Mouse (Mus musculus): Measurements from ENCODE around the gene Ptrh2. TPM values are rescaled to one million over a fixed set of nuclear protein-coding genes. Genes with fewer than 3 reads are reported as not detected.

Gene Ptrh2
- total RNA-seq, 1 experiment, result 16.6 TPM

DNA sequence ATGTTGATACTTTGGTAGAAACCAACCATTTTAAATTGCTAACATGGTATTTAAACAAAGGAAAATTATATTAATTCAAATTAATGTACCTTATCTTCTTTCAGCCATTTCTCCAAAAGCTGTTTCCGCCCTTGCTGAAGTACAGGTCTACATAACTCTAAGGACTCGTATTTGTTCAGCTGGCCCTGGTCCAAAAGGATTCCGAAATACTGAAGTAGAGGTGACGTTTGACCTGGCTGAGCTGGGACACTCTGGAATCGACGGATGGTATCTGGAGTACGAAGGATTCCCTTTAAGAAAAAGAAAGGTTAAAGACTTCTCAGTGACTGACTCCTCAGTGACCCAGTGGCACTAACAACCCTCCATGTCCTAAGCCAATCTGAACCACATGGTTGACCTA, 41.2 kb downstream of the Ptrh2 start:
- H3K4me3 ChIP-seq (ENCODE audit: insufficient read depth in 1 of 2, low read depth in 1 of 2, low read length in 2 of 2, poor library complexity in 1 of 2, severe bottlenecking in 1 of 2), result no peak overlapping the region
- H3K9me3 ChIP-seq (ENCODE audit: control insufficient read depth, insufficient read depth, low read depth, low read length), result no peaks in the 10 kb centered on the region
- in situ Hi-C loops (cut with MboI; ENCODE audit: low sequenced_read_pairs in 2 of 2, unreplicated experiment in 2 of 2), result no loop called here
- H3K36me3 ChIP-seq (ENCODE audit: control insufficient read depth, insufficient read depth, low read length, poor library complexity, severe bottlenecking), result peaks cover 13% of the 10 kb centered on the region
- H3K9ac ChIP-seq (ENCODE audit: insufficient read depth, low read depth, low read length, poor library complexity, severe bottlenecking), result no peak overlapping the region
- DNase-seq (ENCODE audit: low read depth, low spot score), result no peak
- no peaks in the 10 kb centered on the region for H3K4me1 ChIP-seq (ENCODE audit: control insufficient read depth in 2 of 2, insufficient read depth in 2 of 2, low read length in 2 of 2, poor library complexity in 1 of 2)
- no peak overlapping the region for H3K27ac ChIP-seq (ENCODE audit: insufficient read depth, low read depth, low read length, poor library complexity, severe bottlenecking)
- TF ChIP-seq ZC3H11A (IDR thresholded peaks at IDR 0.05; ENCODE audit: borderline replicate concordance, low read depth, low read length), result no peak
- no peak for TF ChIP-seq CHD2 (IDR thresholded peaks at IDR 0.05; ENCODE audit: low read depth, low read length)
- TF ChIP-seq MAFK (IDR thresholded peaks at IDR 0.05; ENCODE audit: insufficient read depth, low read depth, low read length), result no peak
- TF ChIP-seq HCFC1 (IDR thresholded peaks at IDR 0.05; ENCODE audit: borderline replicate concordance, insufficient read depth, low read length), result no peak
- TF ChIP-seq ZNF384 (IDR thresholded peaks at IDR 0.05; ENCODE audit: low read depth, low read length), result no peak

- no peak for DNase-seq (ENCODE audit: low read depth, low spot score)
- Histone ChIP-seq H3K27ac (ENCODE audit: insufficient read depth, low read depth, low read length, poor library complexity, severe bottlenecking) (no peak overlapping the region), H3K36me3 (ENCODE audit: control insufficient read depth, insufficient read depth, low read length, poor library complexity, severe bottlenecking) (peaks cover 11% of the 10 kb centered on the region), H3K4me3 (ENCODE audit: insufficient read depth in 1 of 2, low read depth in 1 of 2, low read length in 2 of 2, poor library complexity in 1 of 2, severe bottlenecking in 1 of 2) (no peak overlapping the region), H3K4me1 (ENCODE audit: control insufficient read depth in 2 of 2, insufficient read depth in 2 of 2, low read length in 2 of 2, poor library complexity in 1 of 2) (no peaks in the 10 kb centered on the region), H3K9ac (ENCODE audit: insufficient read depth, low read depth, low read length, poor library complexity, severe bottlenecking) (no peak overlapping the region), H3K9me3 (ENCODE audit: control insufficient read depth, insufficient read depth, low read depth, low read length) (no peaks in the 10 kb centered on the region)
- no peak for TF ChIP-seq ZC3H11A (IDR thresholded peaks at IDR 0.05; ENCODE audit: borderline replicate concordance, low read depth, low read length)
- TF ChIP-seq CHD2 (IDR thresholded peaks at IDR 0.05; ENCODE audit: low read depth, low read length), result no peak
- TF ChIP-seq MAFK (IDR thresholded peaks at IDR 0.05; ENCODE audit: insufficient read depth, low read depth, low read length), result no peak
- TF ChIP-seq HCFC1 (IDR thresholded peaks at IDR 0.05; ENCODE audit: borderline replicate concordance, insufficient read depth, low read length), result no peak
- TF ChIP-seq ZNF384 (IDR thresholded peaks at IDR 0.05; ENCODE audit: low read depth, low read length), result no peak
- in situ Hi-C loops (cut with MboI; ENCODE audit: low sequenced_read_pairs in 2 of 2, unreplicated experiment in 2 of 2), result no loop called here
Measured at GRCm38 (mm10) chr11:86725607-86726006, 41.8 kb downstream of the Ptrh2 start.

DNA sequence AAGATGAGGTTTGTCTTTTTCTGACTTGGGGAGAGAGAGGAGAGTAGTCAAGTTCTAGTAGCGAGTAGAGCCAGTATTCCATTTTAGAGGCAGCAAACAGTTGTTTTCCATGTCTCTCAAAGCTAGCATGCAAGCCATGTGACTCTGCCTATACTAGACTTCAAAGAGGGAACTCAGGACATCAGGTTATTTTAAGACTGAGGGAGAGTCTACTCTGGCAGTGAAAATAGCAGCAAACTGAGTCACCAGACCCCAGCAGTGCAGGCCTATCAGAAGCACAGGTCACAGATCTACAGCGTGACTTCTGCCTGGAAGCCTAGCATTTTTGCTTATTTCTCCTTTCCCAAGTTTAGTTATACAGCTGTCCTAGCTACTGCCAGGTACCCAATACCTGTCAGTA, 47.7 kb downstream of the Ptrh2 start:
- H3K4me1 ChIP-seq (ENCODE audit: control insufficient read depth in 2 of 2, insufficient read depth in 2 of 2, low read length in 2 of 2, poor library complexity in 1 of 2), result no peaks in the 10 kb centered on the region
- no peak overlapping the region for H3K27ac ChIP-seq (ENCODE audit: insufficient read depth, low read depth, low read length, poor library complexity, severe bottlenecking)
- peaks cover 5% of the 10 kb centered on the region; the same call in 1 of the 2 replicates for H3K36me3 ChIP-seq (ENCODE audit: control insufficient read depth, insufficient read depth, low read length, poor library complexity, severe bottlenecking)
- TF ChIP-seq MAFK (IDR thresholded peaks at IDR 0.05; ENCODE audit: insufficient read depth, low read depth, low read length) (no peak), HCFC1 (IDR thresholded peaks at IDR 0.05; ENCODE audit: borderline replicate concordance, insufficient read depth, low read length) (no peak), ZC3H11A (IDR thresholded peaks at IDR 0.05; ENCODE audit: borderline replicate concordance, low read depth, low read length) (no peak), CHD2 (IDR thresholded peaks at IDR 0.05; ENCODE audit: low read depth, low read length) (no peak), ZNF384 (IDR thresholded peaks at IDR 0.05; ENCODE audit: low read depth, low read length) (no peak)
- H3K9ac ChIP-seq (ENCODE audit: insufficient read depth, low read depth, low read length, poor library complexity, severe bottlenecking), result no peak overlapping the region
- no peaks in the 10 kb centered on the region for H3K9me3 ChIP-seq (ENCODE audit: control insufficient read depth, insufficient read depth, low read depth, low read length)
- H3K4me3 ChIP-seq (ENCODE audit: insufficient read depth in 1 of 2, low read depth in 1 of 2, low read length in 2 of 2, poor library complexity in 1 of 2, severe bottlenecking in 1 of 2), result no peak overlapping the region
- in situ Hi-C loops (cut with MboI; ENCODE audit: low sequenced_read_pairs in 2 of 2, unreplicated experiment in 2 of 2), result no loop called here
- DNase-seq (ENCODE audit: low read depth, low spot score), result no peak

- Histone ChIP-seq H3K4me3 (ENCODE audit: insufficient read depth in 1 of 2, low read depth in 1 of 2, low read length in 2 of 2, poor library complexity in 1 of 2, severe bottlenecking in 1 of 2) (no peak overlapping the region), H3K9me3 (ENCODE audit: control insufficient read depth, insufficient read depth, low read depth, low read length) (no peaks in the 10 kb centered on the region), H3K4me1 (ENCODE audit: control insufficient read depth in 2 of 2, insufficient read depth in 2 of 2, low read length in 2 of 2, poor library complexity in 1 of 2) (no peaks in the 10 kb centered on the region), H3K27ac (ENCODE audit: insufficient read depth, low read depth, low read length, poor library complexity, severe bottlenecking) (no peak overlapping the region), H3K9ac (ENCODE audit: insufficient read depth, low read depth, low read length, poor library complexity, severe bottlenecking) (no peak overlapping the region), H3K36me3 (ENCODE audit: control insufficient read depth, insufficient read depth, low read length, poor library complexity, severe bottlenecking) (peaks cover 5% of the 10 kb centered on the region; the same call in 1 of the 2 replicates)
- no peak for DNase-seq (ENCODE audit: low read depth, low spot score)
- no peak for TF ChIP-seq ZC3H11A (IDR thresholded peaks at IDR 0.05; ENCODE audit: borderline replicate concordance, low read depth, low read length)
- in situ Hi-C loops (cut with MboI; ENCODE audit: low sequenced_read_pairs in 2 of 2, unreplicated experiment in 2 of 2), result no loop called here
Measured at GRCm38 (mm10) chr11:86734241-86734939, 50.6 kb downstream of the Ptrh2 start.

DNA sequence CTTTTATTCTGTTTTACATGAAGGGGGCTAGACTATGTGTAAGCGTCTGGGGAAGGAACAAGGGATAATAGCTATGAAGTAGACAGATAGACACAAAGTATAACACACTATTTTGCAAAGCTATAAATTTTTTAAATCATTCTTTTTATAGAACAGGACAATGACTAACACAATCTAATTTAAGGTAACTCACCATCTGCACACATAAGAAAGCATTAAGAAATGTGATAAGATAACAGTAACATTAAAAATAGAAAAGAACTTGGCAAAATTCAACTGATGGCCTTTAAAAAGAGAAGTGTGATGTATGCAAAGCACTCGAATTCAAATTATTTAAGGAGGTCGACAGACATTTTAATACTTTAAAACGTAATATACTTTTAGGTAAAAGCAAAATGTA, 51.2 kb downstream of the Ptrh2 start:
- TF ChIP-seq ZNF384 (IDR thresholded peaks at IDR 0.05; ENCODE audit: low read depth, low read length) (no peak), HCFC1 (IDR thresholded peaks at IDR 0.05; ENCODE audit: borderline replicate concordance, insufficient read depth, low read length) (no peak), CHD2 (IDR thresholded peaks at IDR 0.05; ENCODE audit: low read depth, low read length) (no peak), MAFK (IDR thresholded peaks at IDR 0.05; ENCODE audit: insufficient read depth, low read depth, low read length) (no peak), ZC3H11A (IDR thresholded peaks at IDR 0.05; ENCODE audit: borderline replicate concordance, low read depth, low read length) (no peak)
- H3K9me3 ChIP-seq (ENCODE audit: control insufficient read depth, insufficient read depth, low read depth, low read length), result no peaks in the 10 kb centered on the region
- peaks cover 2% of the 10 kb centered on the region; the same call in 1 of the 2 replicates for H3K36me3 ChIP-seq (ENCODE audit: control insufficient read depth, insufficient read depth, low read length, poor library complexity, severe bottlenecking)
- no peak for DNase-seq (ENCODE audit: low read depth, low spot score)
- no peak overlapping the region for H3K4me3 ChIP-seq (ENCODE audit: insufficient read depth in 1 of 2, low read depth in 1 of 2, low read length in 2 of 2, poor library complexity in 1 of 2, severe bottlenecking in 1 of 2)
- H3K9ac ChIP-seq (ENCODE audit: insufficient read depth, low read depth, low read length, poor library complexity, severe bottlenecking), result no peak overlapping the region
- in situ Hi-C loops (cut with MboI; ENCODE audit: low sequenced_read_pairs in 2 of 2, unreplicated experiment in 2 of 2), result no loop called here
- H3K4me1 ChIP-seq (ENCODE audit: control insufficient read depth in 2 of 2, insufficient read depth in 2 of 2, low read length in 2 of 2, poor library complexity in 1 of 2), result no peaks in the 10 kb centered on the region
- no peak overlapping the region for H3K27ac ChIP-seq (ENCODE audit: insufficient read depth, low read depth, low read length, poor library complexity, severe bottlenecking)

Data from ES-E14 (cell line).